Comparison of ENCODE assay signal across 15 mouse cellular contexts in genomic region chr4:59452503-59452933, GRCm38 (mm10). TPM values are rescaled to one million over a fixed set of nuclear protein-coding genes. Genes with fewer than 3 reads are reported as not detected.
A peak's percentile ranks its signal among the peaks of the same experiment; 100 is the strongest.
DNase-seq lines count a peak whose midpoint lies in the region; ATAC-seq and TF ChIP-seq lines count a peak whose summit lies in the region.
"Had no signal": no experiment of that assay in that cellular context is flagged by ENCODE, and none has a peak within 500 bp of the region (broad histone marks: within the 10 kb centered on the region; RNA-seq: fewer than 3 reads in every experiment).

No protein-coding gene starts in this region.

- no peak overlapping the region for H3K4me3 ChIP-seq in hindbrain, postnatal 0 days (ENCODE audit: low read length)
- H3K4me3 ChIP-seq: limb, embryonic 13.5 days; megakaryocyte, embryonic 14.5 days had no signal

- 90% methylated on average over 8 of the region's 8 CpGs for WGBS in hindbrain, postnatal 0 days

- no peaks in the 10 kb centered on the region for H3K36me3 ChIP-seq in hindbrain, postnatal 0 days (ENCODE audit: insufficient read depth, low read length)
- H3K36me3 ChIP-seq: limb, embryonic 13.5 days had no signal

- H3K4me2 ChIP-seq in hindbrain, postnatal 0 days (ENCODE audit: low read depth, low read length) = no peak overlapping the region
- H3K4me2 ChIP-seq: limb, embryonic 13.5 days had no signal

- H3K9me3 ChIP-seq in hindbrain, postnatal 0 days (ENCODE audit: low read length) = no peaks in the 10 kb centered on the region
- H3K9me3 ChIP-seq: limb, embryonic 13.5 days; megakaryocyte, embryonic 14.5 days had no signal

- peak; percentile 47 for ATAC-seq in granulocyte monocyte progenitor cell, adult 5-6 weeks (replicated peaks; ENCODE audit: poor library complexity, severe bottlenecking)
- no peak for ATAC-seq in hindbrain, postnatal 0 days

- no peaks in the 10 kb centered on the region for H3K4me1 ChIP-seq in hindbrain, postnatal 0 days (ENCODE audit: insufficient read depth, low read length)
- H3K4me1 ChIP-seq: limb, embryonic 13.5 days had no signal

- TF ChIP-seq CTCF in hindbrain, postnatal 0 days (IDR thresholded peaks at IDR 0.05; ENCODE audit: low read depth) = no peak

- no peak overlapping the region for H3K27ac ChIP-seq in hindbrain, postnatal 0 days
- H3K27ac ChIP-seq: limb, embryonic 13.5 days had no signal

- H3K27me3 ChIP-seq in hindbrain, postnatal 0 days (ENCODE audit: insufficient read depth, low read length) = no peaks in the 10 kb centered on the region
- H3K27me3 ChIP-seq: limb, embryonic 13.5 days; megakaryocyte, embryonic 14.5 days had no signal

- H3K9ac ChIP-seq in hindbrain, postnatal 0 days (replicated peaks; ENCODE audit: low read length) = no peak overlapping the region
- H3K9ac ChIP-seq: limb, embryonic 13.5 days had no signal

- DNase-seq in spleen, postnatal 4 days (ENCODE audit: low spot score in 2 of 2) = peak; percentile 5 to 48
- DNase-seq in spleen, postnatal 14 days (ENCODE audit: low spot score in 2 of 2) = no peak
- DNase-seq in kidney, postnatal 25 days = peak; percentile 23 to 55
- DNase-seq in yolk sac, embryonic 10.5 days (ENCODE audit: low spot score) = peak; percentile 79
- DNase-seq in Muller cell, postnatal 12 days (ENCODE audit: inconsistent ontology term) = no peak
- DNase-seq in hindbrain, postnatal 0 days (ENCODE audit: low spot score) = no peak
- no peak for DNase-seq in cerebellum, adult 11 months
- DNase-seq: adrenal gland, postnatal 14 days; embryo, embryonic 11 days; heart, postnatal 10 days; retina, postnatal 1 day; thymus, postnatal 4 days had no signal

RNA-seq across cellular contexts. Expression of gene Susd1, which starts 14.1 kb away (rescaled TPM):
- 63.2 and 74.8 TPM in 2 replicates for total RNA-seq in granulocyte monocyte progenitor cell, adult 5-6 weeks (2014; fragmentation: Nextera tagmentation)
- 94.4 and 95.7 TPM in 2 replicates for total RNA-seq in granulocyte monocyte progenitor cell, adult 5-6 weeks (2017)
- 9.4 and 10.8 TPM in 2 replicates for total RNA-seq in hindbrain, postnatal 0 days (2014; rRNA removed)
- polyA plus RNA-seq in hindbrain, postnatal 0 days (2015; fragmentation: Nextera tagmentation; extraction: Ambion mirVana) = 2.2 and 2.7 TPM in 2 replicates

Comparison
In these comparisons a context has a peak if more than half of its experiments do, and no peak if none do; other contexts are left out.
1. DNase-seq: peak in spleen, postnatal 4 days (2 of 2), kidney, postnatal 25 days (2 of 2) and yolk sac, embryonic 10.5 days (single experiment); none in spleen, postnatal 14 days (0 of 2), Muller cell, postnatal 12 days (single experiment), hindbrain, postnatal 0 days (single experiment) and cerebellum, adult 11 months (single experiment).